Mouse (Mus musculus): ENCODE measurements around the gene Eif2ak4. TPM values are rescaled to one million over a fixed set of nuclear protein-coding genes. Genes with fewer than 3 reads are reported as not detected.

Gene Eif2ak4
- polyA plus RNA-seq, 1 experiment from 2014 or later = 7.7 TPM

DNA sequence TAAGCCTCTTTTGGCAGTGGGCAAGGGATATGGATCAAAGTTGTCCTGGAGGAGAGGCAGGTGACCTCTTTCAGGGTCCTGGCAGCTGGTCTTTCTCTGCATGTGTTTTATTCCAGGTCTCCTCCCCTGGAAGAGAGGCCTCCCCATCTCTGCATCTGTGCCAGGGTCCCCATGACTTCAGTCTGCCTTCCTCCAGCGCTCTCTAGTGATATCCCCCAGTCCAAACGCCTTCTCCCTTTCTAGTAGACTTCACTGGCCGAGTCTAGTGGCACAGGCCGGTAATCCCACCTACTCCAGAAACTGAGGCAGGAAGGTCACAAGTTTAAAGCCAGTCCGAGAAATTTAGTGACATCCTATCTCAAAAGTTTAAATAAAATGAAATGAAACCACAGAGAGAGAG, 109.5 kb downstream of the Eif2ak4 start:
- Histone ChIP-seq H3K4me2 (no peak overlapping the region), H3K27me3 (no peaks in the 10 kb centered on the region), H3K9me3 (no peaks in the 10 kb centered on the region), H3K4me3 (no peak overlapping the region), H3K4me1 (replicated peaks) (peaks cover 19% of the 10 kb centered on the region), H3K27ac (replicated peaks) (no peak overlapping the region; the same call in 1 of the 2 replicates), H3K36me3 (no peaks in the 10 kb centered on the region), H3K9ac (no peak overlapping the region)
- no peak for ATAC-seq (ENCODE audit: low read depth)
- 86% methylated on average over 5 of the region's 5 CpGs for WGBS

DNA sequence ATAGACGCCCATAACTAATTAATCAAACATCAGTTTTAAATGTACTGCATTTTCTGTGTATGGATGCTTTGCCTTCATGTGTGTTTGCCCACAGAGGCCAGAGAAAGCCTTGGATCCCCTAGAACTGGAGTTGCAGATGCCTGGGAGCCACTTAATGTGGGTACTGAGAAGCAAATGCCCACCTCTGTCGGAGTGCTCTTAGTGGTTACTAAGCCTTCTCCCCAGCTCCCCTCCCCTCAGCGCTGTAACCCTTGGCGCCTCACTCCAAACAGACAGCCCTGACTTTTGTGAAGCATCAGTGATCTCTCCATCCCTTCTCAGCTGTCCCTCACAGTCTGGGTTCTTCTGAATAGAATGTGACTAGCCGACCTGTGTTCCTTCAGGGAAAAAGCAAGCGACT, 110.1 kb downstream of the Eif2ak4 start:
- H3K4me1 ChIP-seq (replicated peaks) = peaks cover 19% of the 10 kb centered on the region
- ATAC-seq (ENCODE audit: low read depth) = no peak
- H3K9me3 ChIP-seq = no peaks in the 10 kb centered on the region
- no peak overlapping the region for H3K4me3 ChIP-seq
- H3K27me3 ChIP-seq = no peaks in the 10 kb centered on the region
- H3K4me2 ChIP-seq = no peak overlapping the region
- H3K27ac ChIP-seq (replicated peaks) = peak overlapping the region; percentile 65; the same call in 1 of the 2 replicates
- H3K36me3 ChIP-seq = no peaks in the 10 kb centered on the region
- WGBS = 88% methylated on average over 6 of the region's 6 CpGs
- no peak overlapping the region for H3K9ac ChIP-seq

DNA sequence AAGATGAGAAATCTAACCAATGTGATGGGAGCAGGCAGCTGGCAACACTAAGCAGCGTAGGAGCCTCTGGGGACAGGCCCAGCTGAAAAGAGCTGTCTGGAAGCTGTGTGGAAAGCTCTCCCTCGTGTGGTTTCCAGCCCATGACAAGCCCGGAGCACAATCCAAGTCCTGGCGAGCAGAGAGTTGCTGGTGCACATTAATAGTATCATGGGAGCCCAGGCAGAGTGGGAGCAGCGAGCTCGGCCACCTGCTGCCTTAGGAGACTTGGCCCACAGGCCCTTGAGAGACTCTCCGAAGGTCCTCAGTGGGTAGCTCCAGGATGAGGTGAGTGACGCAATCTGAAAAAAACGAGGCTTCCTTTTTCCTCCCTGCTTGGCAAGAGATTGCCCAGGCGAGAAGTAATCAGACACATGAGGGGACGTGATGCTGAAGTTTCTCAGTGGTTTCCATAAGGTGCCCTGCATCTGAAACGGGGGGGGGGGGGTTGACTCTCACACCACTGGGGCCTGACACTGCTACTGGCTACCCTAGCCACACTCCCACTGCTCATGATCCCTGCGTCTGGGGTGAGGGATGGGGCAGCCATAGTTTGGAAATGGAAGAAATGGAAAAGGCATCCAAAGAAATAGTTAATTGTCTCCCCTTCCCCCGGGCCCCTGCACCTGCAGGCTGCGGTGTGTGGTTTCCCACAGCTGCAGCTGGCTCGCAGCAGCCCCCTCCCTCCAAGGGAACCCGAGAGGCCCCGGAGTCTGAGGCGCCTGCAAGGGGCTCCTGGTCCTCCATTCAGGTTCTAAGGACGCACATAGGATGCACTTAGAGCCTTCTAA, 110.9 kb downstream of the Eif2ak4 start:
- peak; percentile 70 for ATAC-seq (ENCODE audit: low read depth)
- H3K36me3 ChIP-seq = no peaks in the 10 kb centered on the region
- no peak overlapping the region for H3K4me3 ChIP-seq
- peaks cover 19% of the 10 kb centered on the region for H3K4me1 ChIP-seq (replicated peaks)
- H3K9me3 ChIP-seq = no peaks in the 10 kb centered on the region
- 36% methylated on average over 20 of the region's 20 CpGs for WGBS
- H3K9ac ChIP-seq = no peak overlapping the region
- H3K4me2 ChIP-seq = no peak overlapping the region
- H3K27me3 ChIP-seq = no peaks in the 10 kb centered on the region
- peak overlapping the region; percentile 65 for H3K27ac ChIP-seq (replicated peaks)

DNA sequence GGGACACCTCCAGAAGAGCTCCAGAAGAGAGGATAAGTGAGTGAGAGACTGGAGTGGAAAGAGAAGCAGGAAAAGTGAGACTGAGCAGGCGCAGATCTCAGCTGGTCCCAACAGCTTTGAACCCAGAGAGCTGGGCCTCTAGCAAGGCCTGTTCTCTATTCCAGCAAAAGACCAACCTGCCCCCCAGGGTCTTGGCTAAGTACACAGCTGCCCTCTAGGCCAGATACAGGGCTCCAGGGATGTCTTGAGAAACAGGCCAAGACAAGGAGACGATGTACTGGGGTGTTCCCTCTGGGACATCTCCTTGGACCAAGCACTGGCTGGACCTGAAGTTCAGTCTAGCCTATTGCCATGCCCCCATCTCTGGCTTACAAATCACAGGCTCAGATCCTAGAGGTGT, 111.8 kb downstream of the Eif2ak4 start:
- Histone ChIP-seq H3K4me1 (replicated peaks) (peaks cover 19% of the 10 kb centered on the region), H3K9ac (no peak overlapping the region), H3K4me3 (no peak overlapping the region), H3K27ac (replicated peaks) (peak overlapping the region; percentile 65; the same call in 1 of the 2 replicates), H3K4me2 (no peak overlapping the region), H3K27me3 (no peaks in the 10 kb centered on the region), H3K9me3 (no peaks in the 10 kb centered on the region; the same call in 1 of the 2 replicates), H3K36me3 (no peaks in the 10 kb centered on the region)
- no peak for ATAC-seq (ENCODE audit: low read depth)
- WGBS = 80% methylated on average over 2 of the region's 2 CpGs

DNA sequence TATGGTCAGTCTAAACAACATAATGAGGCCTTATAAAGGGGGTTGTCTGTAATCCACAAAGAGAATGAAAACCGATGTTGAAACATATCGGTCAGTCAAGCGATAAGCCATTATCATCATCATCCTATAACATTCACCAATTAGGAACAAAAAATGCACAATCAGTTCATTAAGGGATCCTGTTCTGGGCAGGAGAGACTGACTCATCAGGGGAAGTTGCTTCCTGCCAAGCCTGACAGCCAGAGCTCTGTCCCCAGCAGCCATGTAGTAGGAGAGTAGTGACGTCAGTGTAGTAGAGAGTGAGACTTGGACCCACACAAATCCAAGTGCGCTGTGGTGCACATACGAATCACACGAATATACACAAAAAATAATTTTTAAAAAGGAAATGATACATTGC, 118.7 kb downstream of the Eif2ak4 start:
- Histone ChIP-seq H3K4me2 (no peak overlapping the region), H3K9ac (no peak overlapping the region), H3K36me3 (no peaks in the 10 kb centered on the region), H3K4me3 (no peak overlapping the region), H3K9me3 (no peaks in the 10 kb centered on the region; the same call in 1 of the 2 replicates), H3K27me3 (peaks cover 1% of the 10 kb centered on the region; the same call in 1 of the 2 replicates), H3K4me1 (replicated peaks) (peaks cover 32% of the 10 kb centered on the region), H3K27ac (replicated peaks) (no peak overlapping the region)
- no peak for ATAC-seq (ENCODE audit: low read depth)
- 90% methylated on average over 7 of the region's 7 CpGs for WGBS

DNA sequence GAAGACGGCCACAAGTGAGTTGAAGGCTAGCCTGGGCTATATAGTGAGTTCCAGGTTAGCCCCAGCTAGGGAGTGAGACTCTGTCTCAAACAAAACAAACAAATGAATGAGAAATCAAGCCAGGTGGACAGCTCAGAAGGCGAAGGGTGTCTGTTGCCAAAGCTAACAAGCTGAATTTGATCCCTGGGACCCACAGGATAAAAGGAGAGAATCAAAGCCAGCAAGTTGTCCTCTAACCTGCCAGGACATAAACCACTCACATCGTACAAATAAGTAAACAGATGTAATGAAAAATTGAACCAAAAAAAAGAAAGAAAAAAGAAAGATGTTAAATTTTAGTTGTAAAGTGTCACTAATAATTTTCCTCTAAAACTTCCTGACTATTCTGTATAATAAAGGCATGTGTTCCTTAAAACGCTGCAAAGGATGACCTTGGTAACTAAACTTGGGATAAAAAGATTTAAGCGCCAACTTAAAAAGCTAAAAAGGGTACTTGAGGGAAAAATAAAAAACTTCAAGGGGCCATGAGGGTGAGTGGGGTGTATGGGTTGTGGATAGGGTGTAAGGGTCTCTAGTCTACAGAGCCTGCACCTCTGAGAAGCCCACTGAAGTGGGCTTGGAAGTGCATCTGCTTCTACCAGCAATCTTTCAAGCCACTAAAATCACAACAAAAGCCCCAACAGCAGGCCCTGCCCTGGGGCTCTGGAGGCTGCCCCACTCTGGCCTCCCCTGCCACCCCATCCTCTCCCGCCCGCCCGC, 121.4 kb downstream of the Eif2ak4 start:
- peaks cover 33% of the 10 kb centered on the region for H3K4me1 ChIP-seq (replicated peaks)
- H3K27ac ChIP-seq (replicated peaks) = peak overlapping the region; percentile 82
- peak overlapping the region; percentile 21 for H3K4me2 ChIP-seq
- H3K9ac ChIP-seq = 0 out of 2 replicates have a peak overlapping the region, but pooled peaks have one; percentile 38
- H3K27me3 ChIP-seq = peaks cover 11% of the 10 kb centered on the region
- no peak overlapping the region for H3K4me3 ChIP-seq
- peak; percentile 69 for ATAC-seq (ENCODE audit: low read depth)
- no peaks in the 10 kb centered on the region for H3K36me3 ChIP-seq
- 42% methylated on average over 8 of the region's 8 CpGs for WGBS
- no peaks in the 10 kb centered on the region; the same call in 1 of the 2 replicates for H3K9me3 ChIP-seq

DNA sequence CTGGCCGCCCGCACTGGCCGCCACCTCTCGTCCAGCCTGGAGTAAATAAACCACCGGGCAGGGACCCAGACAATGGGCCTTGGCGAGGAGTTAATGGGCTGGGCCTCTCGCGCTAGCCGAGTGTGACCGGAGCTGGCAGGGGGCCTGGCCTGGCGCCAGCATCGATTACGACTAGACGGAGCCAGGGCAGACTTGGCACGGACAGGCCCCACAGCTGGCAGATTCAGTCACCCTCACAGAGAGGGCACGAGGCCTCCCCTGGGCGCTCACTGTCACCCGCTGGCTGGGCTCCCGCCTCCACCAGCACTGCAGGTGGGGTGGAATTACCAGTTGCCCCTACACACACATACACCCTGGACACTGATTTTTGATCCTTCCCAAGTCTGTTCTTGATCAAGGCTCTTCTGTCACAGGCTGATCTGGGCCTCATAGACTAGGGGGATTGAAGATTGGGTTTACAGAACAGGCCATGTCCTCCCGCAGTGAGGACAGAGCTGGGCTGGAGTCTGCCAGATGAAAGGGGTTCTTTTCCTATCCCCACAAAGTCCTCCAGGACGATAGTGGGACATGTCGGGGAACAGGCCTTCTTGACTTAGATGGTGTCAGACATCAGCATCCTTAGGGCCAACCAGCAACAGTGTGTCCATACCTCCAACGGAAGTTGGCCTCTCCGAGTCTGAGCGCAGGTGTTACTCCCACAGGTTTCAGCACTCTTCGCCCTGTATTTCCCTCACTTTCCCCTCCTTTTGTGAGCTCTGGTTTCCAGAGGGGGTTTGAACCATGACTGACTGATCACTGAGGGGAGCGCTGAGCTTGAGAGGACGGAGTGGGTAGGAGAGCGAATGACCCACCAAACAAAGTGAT, 122.3 kb downstream of the Eif2ak4 start:
- Histone ChIP-seq H3K4me3 (no peak overlapping the region), H3K4me2 (peak overlapping the region; percentile 21), H3K27me3 (peaks cover 11% of the 10 kb centered on the region), H3K9me3 (no peaks in the 10 kb centered on the region), H3K4me1 (replicated peaks) (peaks cover 33% of the 10 kb centered on the region), H3K9ac (0 out of 2 replicates have a peak overlapping the region, but pooled peaks have one; percentile 38), H3K27ac (replicated peaks) (peak overlapping the region; percentile 82), H3K36me3 (no peaks in the 10 kb centered on the region)
- 32% methylated on average over 29 of the region's 29 CpGs for WGBS
- peak; percentile 94 for ATAC-seq (ENCODE audit: low read depth)

DNA sequence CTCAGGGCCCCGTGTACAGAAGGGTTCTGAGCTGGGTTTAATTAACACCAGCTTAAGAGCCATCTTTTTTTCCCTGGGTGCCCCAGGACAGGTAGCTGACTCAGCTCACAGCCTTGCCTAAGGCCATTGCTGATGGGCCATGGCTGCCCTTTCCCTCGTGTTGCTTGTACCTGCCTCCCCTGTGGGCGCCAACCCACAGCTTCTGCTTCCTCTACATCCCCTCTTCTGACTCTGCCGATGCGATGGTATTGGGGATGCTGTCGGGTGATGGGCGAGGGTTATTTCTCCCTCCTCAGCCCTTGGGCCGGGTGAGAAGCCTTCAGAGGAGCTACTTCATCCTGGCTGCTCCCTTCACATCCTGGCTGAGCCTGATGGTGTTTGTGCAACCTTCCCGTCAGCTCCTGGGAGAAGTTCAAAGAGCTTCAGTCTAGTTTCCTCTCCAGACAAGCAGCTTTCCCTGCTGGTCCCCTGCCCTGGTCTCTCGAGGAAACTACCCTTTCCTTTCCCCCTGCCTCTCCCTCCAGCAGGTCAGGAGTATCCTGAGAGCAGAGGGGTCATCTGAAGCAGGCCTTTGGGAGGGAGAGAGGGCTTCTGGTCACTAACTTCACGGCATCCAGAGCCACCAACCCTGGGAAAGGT, 123.5 kb downstream of the Eif2ak4 start:
- Histone ChIP-seq H3K9me3 (no peaks in the 10 kb centered on the region), H3K27ac (replicated peaks) (peak overlapping the region; percentile 25; the same call in 1 of the 2 replicates)

DNA sequence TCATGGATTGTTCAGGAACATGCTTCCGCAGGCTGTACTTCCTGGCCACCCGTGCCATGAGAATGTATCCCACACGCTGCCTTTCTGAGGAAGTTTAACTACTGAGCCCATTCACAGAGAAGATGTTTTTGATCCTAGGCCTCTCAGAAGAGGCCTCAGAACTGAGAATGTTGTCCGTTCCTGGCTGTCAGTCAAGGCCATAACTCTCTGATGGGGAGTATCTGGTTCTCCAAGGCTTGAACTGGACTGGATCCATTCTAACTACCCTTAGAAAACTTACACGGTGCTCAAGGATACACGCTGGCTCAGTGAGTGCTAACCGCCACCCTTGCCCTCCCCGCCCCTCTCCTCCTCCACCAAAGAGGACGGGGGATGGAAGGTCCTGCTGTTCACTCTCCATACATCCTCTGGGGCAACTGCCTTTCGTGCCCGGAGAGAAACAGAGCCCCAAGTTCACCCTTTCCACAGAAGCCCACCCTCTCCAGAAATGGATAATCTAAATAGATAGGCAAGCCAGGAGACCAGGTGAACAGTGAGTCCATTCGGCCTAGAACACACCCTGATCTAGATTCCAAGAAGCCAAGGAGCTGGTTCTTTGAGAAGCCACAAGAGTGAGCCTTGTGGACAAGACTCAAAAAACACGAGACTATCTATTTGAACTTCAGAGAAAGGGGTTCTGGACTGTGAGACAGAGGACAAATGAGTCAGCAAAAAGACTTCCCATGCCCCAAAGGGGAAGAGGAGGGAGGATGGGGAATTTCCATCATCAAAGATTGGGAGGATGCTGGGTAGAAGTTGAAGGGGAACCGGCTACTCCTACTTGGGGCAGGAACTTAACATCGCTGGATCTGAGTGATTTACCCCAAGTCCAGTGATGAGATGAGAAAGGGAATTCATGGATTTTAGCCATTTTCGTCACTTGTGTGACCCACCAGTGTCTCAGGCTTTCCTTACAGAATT, 124.3 kb downstream of the Eif2ak4 start:
- Histone ChIP-seq H3K4me1 (replicated peaks) (peaks cover 33% of the 10 kb centered on the region), H3K9me3 (no peaks in the 10 kb centered on the region), H3K27ac (replicated peaks) (no peak overlapping the region), H3K9ac (no peak overlapping the region), H3K4me2 (no peak overlapping the region), H3K4me3 (no peak overlapping the region), H3K36me3 (no peaks in the 10 kb centered on the region), H3K27me3 (peaks cover 11% of the 10 kb centered on the region)
- WGBS = 80% methylated on average over 16 of the region's 16 CpGs
- ATAC-seq (ENCODE audit: low read depth) = no peak

More for the DNA sequence above, 123.5 kb downstream of the Eif2ak4 start:
- Histone ChIP-seq H3K4me3 (no peak overlapping the region), H3K9ac (no peak overlapping the region), H3K4me1 (replicated peaks) (peaks cover 33% of the 10 kb centered on the region), H3K4me2 (no peak overlapping the region), H3K36me3 (no peaks in the 10 kb centered on the region), H3K27me3 (peaks cover 11% of the 10 kb centered on the region)
- 64% methylated on average over 11 of the region's 11 CpGs for WGBS
- no peak for ATAC-seq (ENCODE audit: low read depth)

DNA sequence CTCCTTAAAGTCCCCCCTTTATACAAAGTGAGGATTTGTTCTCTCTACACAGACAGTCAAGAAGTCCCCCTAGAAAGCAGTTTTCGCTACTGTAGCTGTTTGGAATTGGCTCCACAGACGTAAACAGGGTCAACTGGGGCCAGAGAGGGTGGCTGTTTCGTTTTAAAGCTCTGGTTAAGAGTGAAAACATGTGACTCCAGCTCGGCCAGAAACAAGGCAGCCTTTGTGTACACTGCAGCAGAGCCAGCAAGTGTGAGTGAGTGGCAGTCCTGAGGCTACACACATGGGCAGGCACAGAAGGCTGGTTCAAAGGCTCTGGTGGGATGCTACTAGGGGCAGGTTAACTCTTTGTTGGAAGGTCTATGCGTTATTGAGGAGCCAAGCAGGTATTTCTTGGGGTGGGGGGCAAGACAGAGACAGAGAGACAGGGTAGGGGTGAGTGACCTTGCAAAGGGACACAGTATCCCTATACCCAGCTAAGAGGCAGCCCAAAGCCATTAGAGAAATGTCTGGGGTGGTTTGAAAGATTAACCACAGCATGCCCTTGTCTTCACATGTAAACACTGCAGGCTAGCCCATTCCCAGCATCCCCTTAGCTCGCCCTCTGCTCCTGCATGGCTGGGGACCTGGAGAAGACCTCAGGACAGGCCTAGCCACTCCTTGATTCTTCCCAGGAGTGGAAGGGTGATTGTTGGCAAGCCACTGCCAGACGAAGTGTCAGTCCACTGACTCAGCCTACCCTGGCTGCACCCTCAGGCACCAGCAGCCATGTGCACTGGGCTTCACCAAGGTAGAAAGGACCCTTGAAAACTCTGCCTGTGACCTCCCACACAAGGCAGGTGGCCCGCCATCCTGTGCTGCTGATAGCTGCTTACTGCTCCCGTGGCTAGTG, 131.9 kb downstream of the Eif2ak4 start:
- H3K4me1 ChIP-seq (replicated peaks) = peaks cover 26% of the 10 kb centered on the region
- H3K4me2 ChIP-seq = no peak overlapping the region
- no peak overlapping the region for H3K4me3 ChIP-seq
- no peaks in the 10 kb centered on the region for H3K9me3 ChIP-seq
- peak; percentile 88 for ATAC-seq (ENCODE audit: low read depth)
- no peak overlapping the region for H3K9ac ChIP-seq
- WGBS = 37% methylated on average over 9 of the region's 9 CpGs
- H3K27ac ChIP-seq (replicated peaks) = peak overlapping the region; percentile 75
- H3K36me3 ChIP-seq = no peaks in the 10 kb centered on the region
- no peaks in the 10 kb centered on the region for H3K27me3 ChIP-seq
